Mouse (Mus musculus): ENCODE measurements at regions not wholly inside any gene's neighbourhood (a gene's known extent, or its start where the extent isn't known, plus 50 kb on each side); places are given as distances from the start of the nearest gene placed in this dataset.

DNA sequence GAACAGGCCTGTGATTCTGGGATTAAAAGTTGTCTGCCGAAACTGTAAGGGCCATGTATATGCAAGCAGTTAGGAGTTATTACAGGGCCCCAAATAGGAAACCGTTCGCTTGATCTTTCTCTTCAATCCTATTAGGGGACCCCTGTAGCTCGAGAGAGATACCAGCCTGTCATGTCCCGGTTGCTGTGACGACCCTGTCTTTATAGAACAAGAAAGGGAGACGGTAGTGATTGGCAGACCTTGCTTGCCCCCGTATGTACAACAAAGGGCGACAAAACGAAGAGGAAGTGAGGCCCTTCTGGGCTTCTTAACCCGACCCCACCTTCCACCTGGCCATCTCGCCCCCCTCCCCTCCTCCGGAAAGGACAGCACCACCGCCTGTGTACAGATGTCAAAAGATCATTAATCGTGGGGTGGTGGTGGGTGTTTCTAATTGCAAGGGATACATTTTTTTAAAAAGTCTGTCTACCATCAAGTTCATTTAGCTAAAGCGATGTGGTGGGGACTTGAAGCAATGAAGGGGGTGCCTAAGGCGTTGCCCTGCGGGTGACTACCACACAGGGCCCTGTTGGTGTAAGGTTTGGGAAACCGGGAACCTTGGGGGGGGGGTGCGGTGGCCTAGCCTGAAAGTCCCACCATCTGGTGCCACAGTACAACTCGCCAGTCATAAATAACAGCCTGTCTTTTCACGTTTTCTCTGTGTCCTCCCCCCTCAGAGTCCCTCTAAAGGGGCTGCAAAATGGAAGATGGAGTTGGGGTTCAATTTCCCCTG lies 155.1 kb downstream of the Insig2 start:
- DNase-seq, result no peak

DNA sequence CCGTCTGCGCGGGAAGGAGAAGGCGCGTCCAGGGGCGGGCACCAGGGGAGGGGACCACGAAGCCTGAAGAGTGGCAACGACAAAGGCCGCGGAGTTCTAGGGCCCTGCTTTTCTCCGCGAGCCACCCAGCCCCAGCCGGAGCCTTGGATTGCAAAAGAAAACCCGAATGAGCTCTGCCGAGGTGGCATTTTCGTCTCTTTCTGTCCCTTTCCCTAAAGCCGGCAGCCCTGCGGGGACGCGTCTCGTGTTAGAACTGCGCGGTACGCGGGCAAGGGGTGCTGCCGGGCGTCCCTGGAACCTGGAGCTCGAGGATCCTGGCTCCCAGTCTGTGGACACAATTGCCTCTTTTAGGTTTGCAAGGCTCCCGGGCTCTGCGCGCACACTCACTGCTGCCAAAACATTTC lies 154.5 kb downstream of the Insig2 start:
- DNase-seq, result no peak

DNA sequence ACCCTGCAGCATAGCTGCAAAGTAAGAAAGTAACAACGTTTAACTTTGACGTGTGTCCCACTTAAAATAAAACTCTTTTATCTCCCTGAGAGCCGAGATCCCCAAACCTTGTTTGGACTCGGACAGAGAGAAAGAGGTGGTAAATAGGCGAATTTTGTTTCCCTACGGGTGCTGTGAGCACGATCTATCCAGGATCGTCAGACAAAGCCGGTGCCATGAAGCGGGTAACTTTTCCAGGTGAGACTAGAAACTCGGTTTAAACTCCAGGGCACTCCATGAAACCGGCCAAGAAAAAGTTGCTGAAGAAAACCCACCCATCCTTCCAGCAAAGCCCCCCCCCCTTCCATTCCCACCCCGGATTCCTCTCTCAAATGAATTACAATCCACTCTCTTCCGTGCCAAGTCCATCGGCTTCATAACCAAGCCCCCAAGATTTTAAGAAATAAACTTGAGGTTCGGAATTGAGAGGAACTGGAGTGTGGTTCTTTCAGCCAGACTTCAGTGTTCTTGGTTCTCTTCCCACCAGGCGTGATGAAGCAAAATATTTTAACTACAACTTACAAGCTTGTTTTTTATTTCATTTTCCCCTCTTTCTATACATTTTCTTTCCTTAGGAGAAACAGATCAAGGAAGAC lies 153.7 kb downstream of the Insig2 start:
- no peak for DNase-seq

DNA sequence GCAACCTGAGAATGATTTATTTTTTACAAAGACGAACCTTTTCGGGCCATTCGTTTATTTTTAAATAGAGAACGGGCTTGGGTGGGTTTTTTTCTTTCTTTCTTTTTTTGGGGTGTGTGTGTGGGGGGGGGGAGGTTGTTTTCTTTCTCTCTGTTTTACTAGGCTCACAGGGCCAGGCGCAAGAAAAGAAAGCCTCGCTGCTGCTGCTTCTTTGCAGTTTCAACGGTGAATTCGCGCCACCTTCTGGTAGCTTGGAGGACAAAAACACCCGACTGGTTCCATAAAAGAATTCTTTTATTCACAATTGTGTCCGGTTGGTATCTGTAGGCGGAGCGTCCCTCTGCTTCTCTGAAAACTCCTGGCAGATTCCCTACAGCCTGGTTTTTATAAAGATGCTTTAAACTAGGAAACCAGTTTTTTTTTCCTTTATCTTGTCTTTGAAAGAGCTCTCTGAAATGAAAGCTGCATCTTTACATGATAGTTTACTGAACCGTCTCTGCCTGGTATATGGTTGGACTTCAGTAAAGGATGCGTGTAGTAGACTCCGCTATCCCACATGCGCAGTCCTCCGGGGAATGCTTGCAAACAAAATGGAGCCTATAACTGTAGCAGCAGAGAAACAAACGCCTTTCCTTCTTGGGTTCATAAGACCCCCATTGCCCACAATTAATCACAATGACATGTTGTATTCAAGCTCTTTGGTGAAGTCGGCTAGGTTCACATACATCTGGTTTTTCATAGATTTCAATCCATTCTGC lies 151.9 kb downstream of the Insig2 start:
- DNase-seq, result peak; percentile 45

- no peak for DNase-seq
Measured at GRCm38 (mm10) chr1:121188895-121189294, 143.5 kb downstream of the Insig2 start.

GRCm38 (mm10) chr1:121194800-121195199 lies 137.6 kb downstream of the Insig2 start:
- no peak for DNase-seq

GRCm38 (mm10) chr1:121215843-121216242 lies 116.5 kb downstream of the Insig2 start:
- no peak for DNase-seq

- no peak for DNase-seq
Measured at GRCm38 (mm10) chr1:121224250-121224649, 108.1 kb downstream of the Insig2 start.

- no peak for DNase-seq
Measured at GRCm38 (mm10) chr1:121226466-121227232, 105.7 kb downstream of the Insig2 start.

DNA sequence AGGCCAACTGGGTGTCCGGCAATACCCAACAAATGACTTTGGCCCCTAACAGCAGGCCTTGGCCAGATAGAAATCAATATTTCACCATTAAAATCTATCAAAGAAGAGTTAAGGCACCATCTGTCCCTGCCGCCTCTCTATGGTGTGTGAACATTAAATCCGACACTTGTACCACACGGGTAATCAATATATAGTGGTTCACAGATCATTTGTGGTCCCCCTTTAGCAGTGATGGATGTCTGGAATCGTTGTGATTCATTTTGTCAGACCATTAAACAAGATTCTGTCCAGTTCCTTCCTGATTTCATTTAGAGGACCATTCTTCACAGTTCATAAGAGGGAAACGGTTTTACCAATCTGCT lies 105.2 kb downstream of the Insig2 start:
- DNase-seq, result no peak

- DNase-seq, result no peak
Measured at GRCm38 (mm10) chr1:121243576-121243975, 88.8 kb downstream of the Insig2 start.

DNA sequence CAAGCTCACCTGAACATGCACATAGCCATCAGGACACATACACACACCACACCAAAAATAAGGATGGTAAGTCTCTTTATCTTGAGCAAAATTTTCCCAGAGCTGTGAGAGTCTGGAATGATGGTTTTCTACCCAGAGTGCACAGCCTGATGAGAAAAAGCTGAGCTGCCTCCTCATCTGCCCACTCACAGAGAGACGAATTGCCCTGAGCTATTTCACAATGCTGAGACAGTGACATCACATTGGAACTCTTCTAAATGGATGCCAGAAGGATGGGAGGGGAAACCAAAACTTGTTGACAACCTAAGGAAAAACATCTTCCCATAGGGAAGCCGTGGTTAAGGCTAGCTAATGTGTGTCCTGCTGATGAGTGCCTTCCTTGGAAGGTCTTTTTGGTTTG lies 84.8 kb downstream of the Insig2 start:
- DNase-seq, result no peak

DNA sequence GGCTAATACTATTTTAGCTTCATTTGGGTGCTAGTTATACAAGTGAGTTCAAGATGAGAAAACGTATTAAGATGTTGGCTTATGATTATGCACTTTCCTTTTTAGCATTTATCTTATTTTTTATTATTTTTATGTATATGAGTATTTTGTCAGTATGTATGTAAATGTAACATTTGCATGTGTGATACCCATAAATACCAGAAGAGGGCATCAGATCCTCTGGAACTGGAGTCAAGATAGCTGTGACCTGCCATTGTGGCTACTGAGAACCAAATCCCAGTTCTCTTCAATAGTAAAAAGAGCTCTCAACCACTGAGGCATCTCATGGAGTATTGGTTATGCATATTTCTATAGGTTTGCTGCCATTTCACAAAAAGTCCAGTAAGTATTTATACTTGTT lies 83.3 kb downstream of the Insig2 start:
- DNase-seq, result no peak

DNA sequence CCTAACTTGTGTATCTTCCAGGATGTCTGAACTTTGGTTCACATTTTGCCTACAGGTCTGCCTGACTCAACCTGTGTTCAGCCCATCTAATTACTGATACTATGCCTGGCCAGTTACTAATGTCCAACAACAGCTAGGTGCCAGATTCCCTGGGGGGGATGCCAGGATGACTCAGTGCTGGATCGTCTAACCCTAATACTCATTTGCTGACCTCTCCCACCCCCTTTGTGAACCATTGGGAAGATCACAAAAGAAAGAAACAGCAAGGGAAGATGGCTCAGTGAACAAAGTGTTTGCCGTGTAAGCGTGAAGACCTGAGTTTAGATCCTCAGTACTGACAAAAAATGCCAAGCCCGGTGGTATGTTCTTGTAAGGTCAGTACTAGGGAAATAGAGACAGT lies 81.7 kb downstream of the Insig2 start:
- DNase-seq, result no peak

- DNase-seq, result no peak
Measured at GRCm38 (mm10) chr1:121252056-121252455, 80.3 kb downstream of the Insig2 start.

DNA sequence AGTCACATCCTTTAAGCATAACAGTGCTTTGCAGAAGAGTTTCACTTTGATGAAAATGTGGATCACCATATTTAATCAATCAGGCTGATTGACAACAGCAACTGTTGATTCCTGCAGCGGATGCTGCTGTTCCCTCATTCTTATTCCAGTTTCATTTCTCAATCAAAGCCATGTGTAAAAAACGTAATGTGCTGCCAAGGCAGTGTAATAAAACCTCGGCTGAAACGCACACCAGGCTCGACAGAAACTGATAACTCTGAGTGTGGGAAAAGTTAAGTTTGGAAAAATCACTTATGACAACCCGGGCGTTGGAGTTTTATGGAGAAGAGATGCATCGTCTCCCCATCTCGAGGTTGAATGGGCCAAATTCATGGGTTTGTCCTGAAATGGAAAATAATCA lies 78.2 kb downstream of the Insig2 start:
- no peak for DNase-seq

Measured in adrenal gland, adult 8-10 months (tissue).